Mouse (Mus musculus) CH12.LX (cell line): Measurements from ENCODE around the gene Sec63. TPM values are rescaled to one million over a fixed set of nuclear protein-coding genes. Genes with fewer than 3 reads are reported as not detected.

ENCODE experiments used
- DNase-seq: peaks from one replicate; pipeline ENCODE4 v3.0.0-alpha.2; 2013; ENCODE audit errors: extremely low read depth
- H3K27ac ChIP-seq: 2 replicates; pipeline ENCODE4 v1.5.1; 2012; ENCODE audit warnings: low read depth, mild to moderate bottlenecking, control low read depth, moderate library complexity; ENCODE audit not compliant: insufficient read depth
- H3K27me3 ChIP-seq: replicated peaks from 2 replicates; pipeline ENCODE3; 2012; ENCODE audit warnings: inconsistent platforms
- H3K36me3 ChIP-seq, 2 experiments: replicated peaks in 1 of 2; 2 replicates each; pipeline versions ENCODE3 to v1.6.1; 2012; ENCODE audit warnings: inconsistent platforms in 1 of 2, low read length in 1 of 2, mild to moderate bottlenecking in 1 of 2, mixed read lengths in 1 of 2, moderate library complexity in 1 of 2; ENCODE audit not compliant: control insufficient read depth in 1 of 2, insufficient read depth in 1 of 2
- H3K4me1 ChIP-seq, 2 experiments: 2 replicates each; pipeline ENCODE4 v1.6.1; 2012; ENCODE audit warnings: inconsistent platforms in 1 of 2, moderate library complexity in 1 of 2; ENCODE audit not compliant: insufficient read depth in 2 of 2, control insufficient read depth in 1 of 2
- H3K4me2 ChIP-seq: 2 replicates; pipeline ENCODE4 v1.6.1; 2012; ENCODE audit warnings: low read depth, mild to moderate bottlenecking, control low read depth; ENCODE audit not compliant: poor library complexity, insufficient read depth, severe bottlenecking
- H3K4me3 ChIP-seq, 3 experiments: fragments of 150-350 bp in 1 of 3; sonication (generic) in 1 of 3; replicated peaks in 1 of 3; 2 replicates each; pipeline versions ENCODE3 to v1.5.1; 2011 to 2012; ENCODE audit warnings: low read depth in 2 of 3, low read length in 2 of 3, mild to moderate bottlenecking in 2 of 3, moderate library complexity in 2 of 3, control low read depth in 1 of 3, improper control_type of control experiment in 1 of 3, inconsistent platforms in 1 of 3, mixed read lengths in 1 of 3; ENCODE audit not compliant: poor library complexity in 1 of 3
- H3K79me2 ChIP-seq: replicated peaks from 2 replicates; pipeline ENCODE4 v1.6.1; 2012; ENCODE audit warnings: mild to moderate bottlenecking, moderate library complexity; ENCODE audit not compliant: control insufficient read depth, poor library complexity, insufficient read depth, severe bottlenecking; ENCODE audit errors: extremely low read depth
- H3K9ac ChIP-seq: 2 replicates; pipeline ENCODE4 v1.6.1; 2012; ENCODE audit warnings: low read depth, mild to moderate bottlenecking, control low read depth, moderate library complexity; ENCODE audit not compliant: insufficient read depth
- H3K9me3 ChIP-seq: replicated peaks from 2 replicates; pipeline ENCODE3; 2012; ENCODE audit warnings: low read length, inconsistent platforms, mixed read lengths
- BHLHE40 ChIP-seq: IDR thresholded peaks from 2 replicates; pipeline ENCODE4 v1.6.1; 2011; ENCODE audit warnings: mild to moderate bottlenecking, low read depth, low read length, improper control_type of control experiment
- ELF1 ChIP-seq: IDR thresholded peaks from 2 replicates; pipeline ENCODE4 v1.6.1; 2014; ENCODE audit warnings: low read depth, mild to moderate bottlenecking, inconsistent platforms, low read length, improper control_type of control experiment
- EP300 ChIP-seq: IDR thresholded peaks from 2 replicates; pipeline ENCODE4 v1.6.1; 2011; ENCODE audit warnings: low read length, improper control_type of control experiment
- ETS1 ChIP-seq: conservative IDR thresholded peaks from 2 replicates; pipeline ENCODE4 v1.6.1; 2012; ENCODE audit warnings: low read depth, mild to moderate bottlenecking, inconsistent platforms, low read length, improper control_type of control experiment, moderate library complexity
- IRF4 ChIP-seq: IDR thresholded peaks from 2 replicates; pipeline ENCODE4 v1.6.1; 2014; ENCODE audit warnings: low read depth, mild to moderate bottlenecking, inconsistent platforms, low read length, improper control_type of control experiment
- MAFK ChIP-seq: IDR thresholded peaks from 2 replicates; pipeline ENCODE4 v1.6.1; 2011; ENCODE audit warnings: low read length, improper control_type of control experiment; ENCODE audit not compliant: insufficient replicate concordance
- MAZ ChIP-seq: IDR thresholded peaks from 2 replicates; pipeline ENCODE4 v1.6.1; 2012; ENCODE audit warnings: low read depth, mild to moderate bottlenecking, inconsistent platforms, low read length, improper control_type of control experiment, moderate library complexity
- MXI1 ChIP-seq: IDR thresholded peaks from 2 replicates; pipeline ENCODE4 v1.6.1; 2011; ENCODE audit warnings: mild to moderate bottlenecking, low read depth, low read length, improper control_type of control experiment
- MYC ChIP-seq: IDR thresholded peaks from 2 replicates; pipeline ENCODE4 v1.6.1; 2011; ENCODE audit warnings: low read depth, mild to moderate bottlenecking, improper control_type of control experiment, low read length
- NELFE ChIP-seq: IDR thresholded peaks from 2 replicates; pipeline ENCODE4 v1.6.1; 2011; ENCODE audit warnings: low read depth, low read length, improper control_type of control experiment
- POLR2A ChIP-seq: IDR thresholded peaks from 2 replicates; pipeline ENCODE4 v1.6.1; 2011; ENCODE audit warnings: low read depth, mild to moderate bottlenecking, improper control_type of control experiment, low read length
- POLR2AphosphoS2 ChIP-seq: IDR thresholded peaks from 2 replicates; pipeline ENCODE4 v1.6.1; 2011; ENCODE audit warnings: low read depth, low read length, improper control_type of control experiment
- RAD21 ChIP-seq: IDR thresholded peaks from 2 replicates; pipeline ENCODE4 v1.6.1; 2011; ENCODE audit warnings: low read depth, mild to moderate bottlenecking, low read length, improper control_type of control experiment, moderate library complexity
- SIN3A ChIP-seq: IDR thresholded peaks from 2 replicates; pipeline ENCODE4 v1.6.1; 2012; ENCODE audit warnings: low read length, improper control_type of control experiment, inconsistent platforms
- UBTF ChIP-seq: IDR thresholded peaks from 2 replicates; pipeline ENCODE4 v1.6.1; 2012; ENCODE audit warnings: low read depth, mild to moderate bottlenecking, inconsistent platforms, low read length, improper control_type of control experiment, moderate library complexity
- ZC3H11A ChIP-seq: IDR thresholded peaks from 2 replicates; pipeline ENCODE4 v1.6.1; 2012; ENCODE audit warnings: low read depth, mild to moderate bottlenecking, inconsistent platforms, low read length, improper control_type of control experiment
- ZMIZ1 ChIP-seq: IDR thresholded peaks from 2 replicates; pipeline ENCODE4 v1.6.1; 2012; ENCODE audit warnings: low read depth, mild to moderate bottlenecking, inconsistent platforms, low read length, improper control_type of control experiment
- dilution Hi-C: fragments of 300-500 bp; cut with MboI; formaldehyde crosslinking; loops from 2 replicates; pipeline ENCODE4 v1.14.3; 2020; ENCODE audit warnings: low sequenced_read_pairs; ENCODE audit not compliant: extremely low pct_unique_long_range_greater_than_20kb, extremely low pct_ligation_motif_present
- in situ Hi-C: fragments of 300-500 bp; cut with MboI; formaldehyde crosslinking; loops from 3 replicates; pipeline ENCODE4 v1.14.3; 2019; ENCODE audit warnings: low sequenced_read_pairs, low pct_ligation_motif_present, low pct_unique_long_range_greater_than_20kb, mixed read lengths
- polyA plus RNA-seq: library from polyadenylated mRNA; unstranded; fragments of >175 nt; gene quantifications from 2 replicates; pipeline ENCODE4 v1.2.1, GENCODE M21; 2012; ENCODE audit warnings: low read depth; ENCODE audit not compliant: insufficient read length
- total RNA-seq, 2 experiments: library from RNA; depleted of rRNA; stranded (reverse); fragments of 300-350 nt in 1 of 2; fragments of >200 nt in 1 of 2; gene quantifications; 2 replicates each; pipeline ENCODE4 v1.2.3; 2012 to 2014

Gene Sec63
- total and polyA plus RNA-seq, 3 experiments, result 20.5 to 74.9 (median 26.2) TPM

GRCm38 (mm10) chr10:42827155-42827554 is 65.9 kb downstream of the Sec63 start:
- peaks cover 4 to 54% of the 10 kb centered on the region in 2 experiments; a peak in 2 of 4 replicates for H3K4me1 ChIP-seq
- H3K27me3 ChIP-seq, result no peaks in the 10 kb centered on the region
- dilution Hi-C loops (no loop called here), in situ Hi-C loops (no loop called here)
- H3K4me3 ChIP-seq, result no peak overlapping the region
- H3K4me2 ChIP-seq, result no peak overlapping the region
- H3K9ac ChIP-seq, result no peak overlapping the region
- peaks cover 35 to 65% of the 10 kb centered on the region in 2 experiments for H3K36me3 ChIP-seq
- TF ChIP-seq ETS1, result no peak
- no peak for TF ChIP-seq MXI1
- TF ChIP-seq POLR2AphosphoS2, result no peak
- no peak for TF ChIP-seq RAD21
- TF ChIP-seq POLR2A, result no peak
- no peak for TF ChIP-seq BHLHE40
- no peak for TF ChIP-seq MAZ
- TF ChIP-seq UBTF, result no peak
- TF ChIP-seq SIN3A, result no peak
- TF ChIP-seq ELF1, result no peak
- TF ChIP-seq IRF4, result no peak
- TF ChIP-seq MAFK, result no peak
- no peak for TF ChIP-seq NELFE
- TF ChIP-seq ZC3H11A, result no peak
- no peak for TF ChIP-seq MYC
- H3K9me3 ChIP-seq, result peaks cover 7% of the 10 kb centered on the region
- H3K27ac ChIP-seq, result no peak overlapping the region
- H3K79me2 ChIP-seq, result 0 out of 2 replicates have a peak, but pooled peaks cover 2% of the 10 kb centered on the region
- DNase-seq, result peak; percentile 68

GRCm38 (mm10) chr10:42830007-42830406 is 68.7 kb downstream of the Sec63 start:
- Histone ChIP-seq H3K4me1 (peaks cover 4 to 55% of the 10 kb centered on the region in 2 experiments; a peak in 2 of 4 replicates), H3K27me3 (no peaks in the 10 kb centered on the region), H3K36me3 (peaks cover 43 to 74% of the 10 kb centered on the region in 2 experiments), H3K79me2 (0 out of 2 replicates have a peak, but pooled peaks cover 2% of the 10 kb centered on the region), H3K4me2 (no peak overlapping the region), H3K4me3 (no peak overlapping the region), H3K9me3 (peaks cover under 1% of the 10 kb centered on the region), H3K27ac (no peak overlapping the region), H3K9ac (no peak overlapping the region)
- DNase-seq, result no peak
- TF ChIP-seq EP300, result no peak
- no peak for TF ChIP-seq ZMIZ1
- no peak for TF ChIP-seq ETS1
- TF ChIP-seq SIN3A, result no peak
- in situ Hi-C loops (no loop called here), dilution Hi-C loops (no loop called here)
